Mouse (Mus musculus) kidney, postnatal 25 days (tissue): ENCODE results near the gene Rft1.
A peak's percentile ranks its signal among the peaks of the same experiment; 100 is the strongest.

ENCODE experiments used
- DNase-seq, 2 experiments: peaks; one replicate each; pipeline ENCODE4 v3.0.0; 2021; ENCODE audit warnings: mixed read lengths in 2 of 2

The Rft1 gene

DNA sequence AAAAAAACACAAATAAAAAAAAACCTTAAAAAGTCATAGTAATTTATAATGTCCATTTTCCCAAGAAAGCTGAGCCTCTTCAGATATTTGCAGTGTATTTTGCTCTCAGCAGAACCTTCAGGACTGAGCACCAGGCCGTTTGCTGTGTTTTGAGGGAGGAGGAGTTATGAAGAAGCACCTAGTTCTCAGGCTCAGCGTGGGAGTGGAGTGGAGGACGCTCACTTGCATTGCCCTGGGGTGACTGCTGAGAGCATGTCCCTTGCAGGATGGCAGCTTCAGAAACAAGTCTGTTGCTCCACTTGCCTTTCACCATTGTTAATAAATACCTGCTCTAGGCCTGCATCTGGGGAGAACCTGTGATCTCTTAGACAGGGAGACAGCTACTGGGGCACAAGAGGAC is 81.7 kb downstream of the Rft1 start:
- DNase-seq: peak in 1 of 2 experiments; percentile 35

DNA sequence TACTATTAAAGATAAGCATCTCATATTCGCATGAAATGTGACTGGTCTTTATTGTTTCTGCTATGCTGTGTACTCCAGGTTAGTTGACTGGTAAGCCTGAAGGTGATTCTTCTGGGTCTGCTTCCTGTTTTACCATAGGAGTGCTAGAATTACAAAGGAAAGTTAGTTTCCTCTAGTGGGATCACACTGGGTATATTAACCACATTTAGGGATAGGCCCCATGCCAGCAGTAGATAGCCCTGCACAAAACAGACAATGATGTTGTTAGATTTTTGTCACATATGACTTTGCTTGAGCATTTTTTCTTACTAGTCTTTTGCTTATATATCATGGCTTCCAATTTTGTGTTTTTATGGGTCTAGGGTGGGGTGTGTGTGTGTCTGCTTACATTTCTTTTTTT is 82.3 kb downstream of the Rft1 start:
- DNase-seq: no peak
